Comparison of ENCODE assay signal across 22 mouse cellular contexts in the genomic region with DNA sequence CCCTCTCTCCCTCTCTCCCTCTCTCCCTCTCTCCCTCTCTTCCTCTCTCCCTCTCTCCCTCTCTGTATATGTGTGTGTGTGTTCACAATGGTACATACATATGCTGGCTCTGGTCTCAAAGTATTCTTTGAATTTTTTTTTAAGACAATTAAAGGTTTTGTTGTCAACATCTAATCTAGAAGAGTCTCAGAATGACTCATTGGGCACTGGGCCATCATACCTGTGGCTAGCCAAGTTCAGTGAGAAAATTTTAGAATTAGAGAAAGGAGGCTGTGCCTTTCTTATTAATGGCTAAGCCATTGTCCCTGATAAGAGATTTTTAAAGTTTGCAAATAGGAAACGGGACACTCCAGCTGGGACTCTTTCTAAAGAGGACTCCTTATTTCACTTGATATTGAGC.
DNase-seq lines count a peak whose midpoint lies in the region; TF ChIP-seq lines count a peak whose summit lies in the region.
"Had no signal": no experiment of that assay in that cellular context is flagged by ENCODE, and none has a peak within 500 bp of the region (broad histone marks: within the 10 kb centered on the region; RNA-seq: fewer than 3 reads in every experiment).

No protein-coding gene starts in this region.

- TF ChIP-seq CTCF in embryonic fibroblast, embryonic 13.5 days (IDR thresholded peaks at IDR 0.05; ENCODE audit: borderline replicate concordance, insufficient read depth, low read length): no peak
- no peak for TF ChIP-seq CTCF in kidney, adult 2 months (conservative IDR thresholded peaks at IDR 0.05; ENCODE audit: insufficient read depth, insufficient read length, low read depth, low read length)

- H3K27ac ChIP-seq in embryonic fibroblast, embryonic 13.5 days (ENCODE audit: insufficient read depth, low read length): peak overlapping the region; percentile 84
- no peak overlapping the region for H3K27ac ChIP-seq in embryonic facial prominence, embryonic 10.5 days (replicated peaks)
- no peak overlapping the region for H3K27ac ChIP-seq in kidney, adult 2 months (ENCODE audit: insufficient read depth, low read depth, low read length)
- H3K27ac ChIP-seq: embryonic facial prominence, embryonic 13.5 days; heart, embryonic 15.5 days; hindbrain, embryonic 14.5 days; limb, embryonic 15.5 days; liver, embryonic 14.5 days; macrophage; midbrain, embryonic 10.5 days; stomach, postnatal 0 days had no signal

- no peaks in the 10 kb centered on the region for H3K9me3 ChIP-seq in embryonic facial prominence, embryonic 10.5 days
- H3K9me3 ChIP-seq: embryonic facial prominence, embryonic 13.5 days; heart, embryonic 15.5 days; limb, embryonic 15.5 days; midbrain, embryonic 10.5 days had no signal

- peaks cover 20% of the 10 kb centered on the region for H3K4me1 ChIP-seq in embryonic fibroblast, embryonic 13.5 days (ENCODE audit: control insufficient read depth, insufficient read depth, low read length)
- peaks cover 13% of the 10 kb centered on the region for H3K4me1 ChIP-seq in embryonic facial prominence, embryonic 10.5 days
- no peaks in the 10 kb centered on the region for H3K4me1 ChIP-seq in kidney, adult 2 months (ENCODE audit: control insufficient read depth, insufficient read depth, low read length)

- 95% methylated on average over 1 of the region's 1 CpGs for WGBS in embryonic facial prominence, embryonic 10.5 days
- 67% methylated on average over 1 of the region's 1 CpGs for WGBS in kidney, adult 2 months

- DNase-seq in adrenal gland, postnatal 36 days: peak; percentile 15 to 24
- no peak for DNase-seq in adrenal gland, postnatal 14 days
- peak; percentile 60 for DNase-seq in 3134 (ENCODE audit: extremely low read depth, insufficient read length, low spot score)
- peak; percentile 40 for DNase-seq in lung, postnatal 25 days (ENCODE audit: low spot score)
- no peak for DNase-seq in embryonic facial prominence, embryonic 10.5 days (ENCODE audit: low spot score)
- DNase-seq in kidney, adult 2 months: no peak
- DNase-seq: adrenal gland, adult 8-10 months; heart, postnatal 4 days; kidney, adult 18-20 months; layer of hippocampus, adult 9-11 months; left cerebral cortex, postnatal 4 days; right cerebral cortex, adult 18-20 months; thymus, adult 2 months had no signal

- TF ChIP-seq POLR2A in embryonic fibroblast, embryonic 13.5 days (IDR thresholded peaks at IDR 0.05; ENCODE audit: low read depth, low read length): no peak
- TF ChIP-seq POLR2A in kidney, adult 2 months (IDR thresholded peaks at IDR 0.05; ENCODE audit: low read depth, low read length): no peak

- no peaks in the 10 kb centered on the region for H3K27me3 ChIP-seq in embryonic facial prominence, embryonic 10.5 days (replicated peaks; ENCODE audit: low read depth, poor library complexity, severe bottlenecking)
- H3K27me3 ChIP-seq in kidney, adult 2 months (replicated peaks; ENCODE audit: control insufficient read depth, insufficient read depth, low read length): no peaks in the 10 kb centered on the region
- H3K27me3 ChIP-seq: embryonic facial prominence, embryonic 13.5 days; heart, embryonic 15.5 days; limb, embryonic 15.5 days had no signal

- no peak overlapping the region for H3K4me3 ChIP-seq in embryonic fibroblast, embryonic 13.5 days (ENCODE audit: insufficient read depth, low read length)
- no peak overlapping the region for H3K4me3 ChIP-seq in embryonic facial prominence, embryonic 10.5 days
- no peak overlapping the region for H3K4me3 ChIP-seq in kidney, adult 2 months (ENCODE audit: insufficient read depth, low read depth, low read length)
- H3K4me3 ChIP-seq: embryonic facial prominence, embryonic 13.5 days; heart, embryonic 15.5 days; limb, embryonic 15.5 days; midbrain, embryonic 10.5 days had no signal

- no peaks in the 10 kb centered on the region for H3K36me3 ChIP-seq in embryonic facial prominence, embryonic 10.5 days (replicated peaks)
- no peaks in the 10 kb centered on the region for H3K36me3 ChIP-seq in kidney, adult 2 months (ENCODE audit: control insufficient read depth, insufficient read depth, low read length)
- H3K36me3 ChIP-seq: embryonic facial prominence, embryonic 13.5 days; heart, embryonic 15.5 days; limb, embryonic 15.5 days; midbrain, embryonic 10.5 days had no signal

Comparison
In these comparisons a context has a peak if more than half of its experiments do, and no peak if none do; other contexts are left out.
1. DNase-seq: peak in adrenal gland, postnatal 36 days (2 of 2), 3134 (single experiment) and lung, postnatal 25 days (single experiment); none in adrenal gland, postnatal 14 days (single experiment), embryonic facial prominence, embryonic 10.5 days (single experiment) and kidney, adult 2 months (single experiment).